Mouse (Mus musculus) liver, postnatal 0 days (tissue): ENCODE results near the gene Scg3. TPM values are rescaled to one million over a fixed set of nuclear protein-coding genes. Genes with fewer than 3 reads are reported as not detected.
"Not testable (repeated sequence)": the region's sequence is repeated elsewhere in the genome, so short reads cannot be mapped to it uniquely, and the experiment has no call there.

Experiments
- ATAC-seq: fragments of 200-750 bp; cut with Nextera tagmentation; 2 replicates; pipeline ENCODE4 v1.8.0; 2017; ENCODE audit warnings: mild to moderate bottlenecking, moderate library complexity
- DNase-seq: peaks from one replicate; pipeline ENCODE4 v3.0.0-alpha.2; 2016
- H3K27ac ChIP-seq: fragments of 300-500 bp; sonication (generic); 2 replicates; pipeline ENCODE4 v1.5.1; 2014; ENCODE audit warnings: antibody characterized with exemption, moderate library complexity, mild to moderate bottlenecking, low read depth
- H3K27me3 ChIP-seq: fragments of 300-500 bp; sonication (generic); 2 replicates; pipeline ENCODE4 v1.6.1; 2014; ENCODE audit warnings: low read length, control low read depth, mixed read lengths; ENCODE audit not compliant: insufficient read depth
- H3K36me3 ChIP-seq: fragments of 300-500 bp; sonication (generic); replicated peaks from 2 replicates; pipeline ENCODE4 v1.6.1; 2014; ENCODE audit warnings: mild to moderate bottlenecking, control low read depth, low read length, moderate library complexity, mixed read lengths; ENCODE audit not compliant: insufficient read depth
- H3K4me1 ChIP-seq: fragments of 300-500 bp; sonication (generic); 2 replicates; pipeline ENCODE4 v1.6.1; 2014; ENCODE audit warnings: antibody characterized with exemption, mild to moderate bottlenecking, control low read depth; ENCODE audit not compliant: insufficient read depth
- H3K4me2 ChIP-seq: fragments of 300-500 bp; sonication (generic); 2 replicates; pipeline ENCODE4 v1.6.1; 2014; ENCODE audit warnings: low read depth, mild to moderate bottlenecking, low read length, moderate library complexity, mixed read lengths
- H3K4me3 ChIP-seq: fragments of 300-500 bp; sonication (generic); 2 replicates; pipeline ENCODE4 v1.5.1; 2014; ENCODE audit warnings: low read depth, low read length
- H3K9ac ChIP-seq: fragments of 300-500 bp; sonication (generic); replicated peaks from 2 replicates; pipeline ENCODE4 v1.6.1; 2014; ENCODE audit warnings: mild to moderate bottlenecking, moderate library complexity
- H3K9me3 ChIP-seq: fragments of 300-500 bp; sonication (generic); 2 replicates; pipeline ENCODE4 v1.6.1; 2016; ENCODE audit warnings: mild to moderate bottlenecking, control low read depth, low read length, mixed read lengths
- CTCF ChIP-seq: sonication (generic); IDR thresholded peaks from 2 replicates; pipeline ENCODE4 v1.5.1; 2016; ENCODE audit warnings: antibody characterized with exemption, low read depth
- EP300 ChIP-seq: IDR thresholded peaks from 2 replicates; pipeline ENCODE4 v1.6.1; 2016; ENCODE audit warnings: antibody characterized with exemption, low read depth, mild to moderate bottlenecking
- WGBS: fragments of 180-500 bp; shearing (Covaris S2); extraction: QIAGEN DNeasy Blood & Tissue Kit; methylation state at CpG from one replicate; pipeline ENCODE4 v1.1.7; 2014; ENCODE audit not compliant: insufficient replicate concordance; 5-methylcytosine and 5-hydroxymethylcytosine counted together
- polyA plus RNA-seq: library from polyadenylated mRNA; unstranded; fragments of >200 nt; fragmentation: Nextera tagmentation; extraction: Ambion mirVana; gene quantifications from 2 replicates; pipeline ENCODE4 v1.2.1, GENCODE M21; 2015

Gene Scg3
- polyA plus RNA-seq, 1 experiment from 2014 or later = not detected

GRCm38 (mm10) chr9:75679629-75680028 is 4.2 kb downstream of the Scg3 start:
- Histone ChIP-seq H3K9me3 (no peaks in the 10 kb centered on the region), H3K4me1 (no peaks in the 10 kb centered on the region), H3K27ac (no peak overlapping the region), H3K4me3 (no peak overlapping the region), H3K27me3 (peaks cover 6% of the 10 kb centered on the region; the same call in 1 of the 2 replicates), H3K36me3 (no peaks in the 10 kb centered on the region), H3K9ac (no peak overlapping the region), H3K4me2 (no peak overlapping the region)
- WGBS = 58% methylated on average over 4 of the region's 4 CpGs
- DNase-seq = no peak
- no peak for TF ChIP-seq EP300
- no peak for TF ChIP-seq CTCF
- ATAC-seq = no peak

- Histone ChIP-seq H3K9me3 (no peaks in the 10 kb centered on the region), H3K27me3 (no peaks in the 10 kb centered on the region), H3K27ac (no peak overlapping the region), H3K4me3 (no peak overlapping the region), H3K36me3 (no peaks in the 10 kb centered on the region), H3K9ac (no peak overlapping the region), H3K4me1 (no peaks in the 10 kb centered on the region), H3K4me2 (no peak overlapping the region)
- DNase-seq (no peak), ATAC-seq (no peak)
- WGBS = 76% methylated on average over 7 of the region's 7 CpGs
- TF ChIP-seq CTCF (no peak), EP300 (no peak)
Observed at GRCm38 (mm10) chr9:75678341-75678740, 5.5 kb downstream of the Scg3 start.

- Histone ChIP-seq H3K9me3 (no peaks in the 10 kb centered on the region), H3K4me2 (no peak overlapping the region), H3K4me1 (no peaks in the 10 kb centered on the region), H3K27me3 (no peaks in the 10 kb centered on the region), H3K9ac (no peak overlapping the region), H3K36me3 (no peaks in the 10 kb centered on the region), H3K27ac (no peak overlapping the region), H3K4me3 (no peak overlapping the region)
- TF ChIP-seq EP300 (no peak), CTCF (no peak)
- 67% methylated on average over 7 of the region's 7 CpGs for WGBS
- no peak for DNase-seq
- ATAC-seq = no peak
Observed at GRCm38 (mm10) chr9:75676226-75676625, 7.6 kb downstream of the Scg3 start.

GRCm38 (mm10) chr9:75672769-75673168 is 11.1 kb downstream of the Scg3 start:
- Histone ChIP-seq H3K9me3 (no peaks in the 10 kb centered on the region), H3K4me2 (no peak overlapping the region), H3K27me3 (no peaks in the 10 kb centered on the region), H3K9ac (no peak overlapping the region), H3K36me3 (no peaks in the 10 kb centered on the region), H3K4me3 (no peak overlapping the region), H3K27ac (no peak overlapping the region), H3K4me1 (no peaks in the 10 kb centered on the region)
- DNase-seq (no peak), ATAC-seq (no peak)
- TF ChIP-seq EP300 (no peak), CTCF (no peak)
- WGBS = 78% methylated on average over 6 of the region's 6 CpGs

- TF ChIP-seq CTCF = no peak
- TF ChIP-seq EP300 = no peak
- Histone ChIP-seq H3K27me3 (no peaks in the 10 kb centered on the region), H3K4me3 (no peak overlapping the region), H3K4me2 (no peak overlapping the region), H3K9me3 (no peaks in the 10 kb centered on the region), H3K27ac (no peak overlapping the region), H3K4me1 (no peaks in the 10 kb centered on the region), H3K9ac (no peak overlapping the region), H3K36me3 (no peaks in the 10 kb centered on the region)
- DNase-seq (no peak), ATAC-seq (no peak)
- WGBS = 60% methylated on average over 5 of the region's 5 CpGs
Observed at GRCm38 (mm10) chr9:75666612-75667011, 17.2 kb downstream of the Scg3 start.

- no peaks in the 10 kb centered on the region for H3K36me3 ChIP-seq
- H3K4me2 ChIP-seq = no peak overlapping the region
- no peaks in the 10 kb centered on the region for H3K4me1 ChIP-seq
- no peak overlapping the region for H3K9ac ChIP-seq
- ATAC-seq (no peak), DNase-seq (no peak)
- H3K9me3 ChIP-seq = no peaks in the 10 kb centered on the region
- H3K27ac ChIP-seq = no peak overlapping the region
- TF ChIP-seq CTCF (no peak), EP300 (no peak)
- H3K4me3 ChIP-seq = no peak overlapping the region
- H3K27me3 ChIP-seq = no peaks in the 10 kb centered on the region
- 82% methylated on average over 6 of the region's 6 CpGs for WGBS
Observed at GRCm38 (mm10) chr9:75665364-75665763, 18.5 kb downstream of the Scg3 start.

GRCm38 (mm10) chr9:75660917-75661316 is 22.9 kb downstream of the Scg3 start:
- H3K9ac ChIP-seq = no peak overlapping the region
- WGBS = 76% methylated on average over 8 of the region's 8 CpGs
- TF ChIP-seq EP300 = no peak
- no peak for TF ChIP-seq CTCF
- H3K27ac ChIP-seq = no peak overlapping the region
- no peaks in the 10 kb centered on the region for H3K4me1 ChIP-seq
- no peaks in the 10 kb centered on the region for H3K36me3 ChIP-seq
- no peak overlapping the region for H3K4me2 ChIP-seq
- no peak for DNase-seq
- no peaks in the 10 kb centered on the region for H3K9me3 ChIP-seq
- H3K27me3 ChIP-seq = no peaks in the 10 kb centered on the region
- H3K4me3 ChIP-seq = no peak overlapping the region
- no peak for ATAC-seq

- DNase-seq, H3K9ac ChIP-seq, H3K9me3 ChIP-seq, H3K27me3 ChIP-seq, H3K27ac ChIP-seq, H3K4me2 ChIP-seq, ATAC-seq, H3K4me1 ChIP-seq, H3K36me3 ChIP-seq, H3K4me3 ChIP-seq: not testable (repeated sequence)
- WGBS = 75% methylated on average over 3 of the region's 3 CpGs
Observed at GRCm38 (mm10) chr9:75656456-75656855, 27.4 kb downstream of the Scg3 start.
